Mouse (Mus musculus): Measurements from ENCODE around the gene Cox8c.

DNA sequence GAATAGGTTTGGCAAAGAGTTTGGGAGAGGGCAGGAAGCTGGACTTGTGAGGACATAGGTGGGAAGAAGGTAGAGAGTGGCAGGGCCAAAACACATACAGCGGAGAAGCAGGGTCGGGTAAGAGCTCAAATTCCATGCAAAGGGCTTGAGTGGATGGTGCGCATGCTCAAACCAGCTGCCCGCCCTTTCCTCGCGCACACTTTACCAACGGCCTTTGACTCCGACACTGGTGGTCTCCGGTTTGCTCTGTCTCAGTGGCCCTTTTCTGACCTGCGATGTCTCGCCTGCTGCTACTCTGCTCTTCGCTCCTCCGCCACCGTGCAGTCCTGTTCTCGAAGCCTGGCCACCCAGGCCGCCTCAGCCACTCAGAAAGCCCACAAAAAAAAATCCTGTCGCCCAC, at the start of gene Cox8c:
- TF ChIP-seq CTCF (conservative IDR thresholded peaks at IDR 0.05; ENCODE audit: insufficient read depth, insufficient read length, low read depth, low read length), result no peak
- no peak for TF ChIP-seq POLR2A (IDR thresholded peaks at IDR 0.05; ENCODE audit: low read depth, low read length)

Data from kidney, adult 2 months (tissue).